Mouse (Mus musculus): ENCODE measurements around the gene Mllt10. TPM values are rescaled to one million over a fixed set of nuclear protein-coding genes. Genes with fewer than 3 reads are reported as not detected.

Mllt10 gene
- total and polyA plus RNA-seq, 2 experiments from 2014 or later: 27.4 to 31.3 TPM

- H3K9ac ChIP-seq: peak within 1 kb of the TSS; percentile 97
- no peaks in the 10 kb centered on the region for H3K9me3 ChIP-seq (ENCODE audit: low read length)
- peaks cover 10% of the 10 kb centered on the region for H3K4me1 ChIP-seq (ENCODE audit: insufficient read depth)
- no peaks in the 10 kb centered on the region for H3K36me3 ChIP-seq (ENCODE audit: insufficient read depth)
- DNase-seq (peak; percentile 82), ATAC-seq (peak; percentile 15)
- no peaks in the 10 kb centered on the region for H3K27me3 ChIP-seq (ENCODE audit: insufficient read depth, low read length)
- H3K4me3 ChIP-seq (ENCODE audit: low read depth, low read length): peak within 1 kb of the TSS; percentile 77
- peak within 1 kb of the TSS; percentile 83 for H3K4me2 ChIP-seq (ENCODE audit: low read depth)
- H3K27ac ChIP-seq (ENCODE audit: low read depth, low read length): peak within 1 kb of the TSS; percentile 96
- under 1% methylated on average over 17 of the region's 17 CpGs for WGBS
- no peak for TF ChIP-seq CTCF (IDR thresholded peaks at IDR 0.05; ENCODE audit: low read depth)
Observed at GRCm38 (mm10) chr2:18048453-18049075, 6.5 kb upstream of the Mllt10 start, which contains the start of gene Skida1. Skida1 (minus strand) TSS chr2:18049051.

GRCm38 (mm10) chr2:18049279-18049821 is 5.7 kb upstream of the Mllt10 start:
- H3K4me1 ChIP-seq (ENCODE audit: insufficient read depth): peaks cover 10% of the 10 kb centered on the region
- H3K27me3 ChIP-seq (ENCODE audit: insufficient read depth, low read length): no peaks in the 10 kb centered on the region
- WGBS: 10% methylated on average over 11 of the region's 11 CpGs
- H3K9ac ChIP-seq: peak overlapping the region; percentile 97
- H3K4me2 ChIP-seq (ENCODE audit: low read depth): peak overlapping the region; percentile 83
- no peak for TF ChIP-seq CTCF (IDR thresholded peaks at IDR 0.05; ENCODE audit: low read depth)
- no peaks in the 10 kb centered on the region for H3K9me3 ChIP-seq (ENCODE audit: low read length)
- DNase-seq (peak; percentile 62), ATAC-seq (no peak)
- peak overlapping the region; percentile 77 for H3K4me3 ChIP-seq (ENCODE audit: low read depth, low read length)
- no peaks in the 10 kb centered on the region for H3K36me3 ChIP-seq (ENCODE audit: insufficient read depth)
- peak overlapping the region; percentile 96 for H3K27ac ChIP-seq (ENCODE audit: low read depth, low read length)

GRCm38 (mm10) chr2:18050018-18050417 is 5.0 kb upstream of the Mllt10 start:
- H3K4me3 ChIP-seq (ENCODE audit: low read depth, low read length): peak overlapping the region; percentile 77
- DNase-seq: no peak

GRCm38 (mm10) chr2:18050541-18050985 is 4.5 kb upstream of the Mllt10 start:
- H3K27ac ChIP-seq (ENCODE audit: low read depth, low read length): no peak overlapping the region
- no peaks in the 10 kb centered on the region for H3K9me3 ChIP-seq (ENCODE audit: low read length)
- peak overlapping the region; percentile 83 for H3K4me2 ChIP-seq (ENCODE audit: low read depth)
- peaks cover 10% of the 10 kb centered on the region for H3K4me1 ChIP-seq (ENCODE audit: insufficient read depth)
- WGBS: 12% methylated on average over 10 of the region's 10 CpGs
- H3K9ac ChIP-seq: peak overlapping the region; percentile 26; the same call in 1 of the 2 replicates
- TF ChIP-seq CTCF (IDR thresholded peaks at IDR 0.05; ENCODE audit: low read depth): no peak
- no peaks in the 10 kb centered on the region for H3K36me3 ChIP-seq (ENCODE audit: insufficient read depth)
- DNase-seq (peak; percentile 73), ATAC-seq (no peak)
- H3K4me3 ChIP-seq (ENCODE audit: low read depth, low read length): peak overlapping the region; percentile 7
- no peaks in the 10 kb centered on the region for H3K27me3 ChIP-seq (ENCODE audit: insufficient read depth, low read length)

More at GRCm38 (mm10) chr2:18050018-18050417, 5.0 kb upstream of the Mllt10 start:
- Histone ChIP-seq H3K4me2 (ENCODE audit: low read depth) (peak overlapping the region; percentile 83), H3K4me1 (ENCODE audit: insufficient read depth) (peaks cover 10% of the 10 kb centered on the region), H3K9ac (0 out of 2 replicates have a peak overlapping the region, but pooled peaks have one; percentile 97), H3K36me3 (ENCODE audit: insufficient read depth) (no peaks in the 10 kb centered on the region), H3K9me3 (ENCODE audit: low read length) (no peaks in the 10 kb centered on the region), H3K27me3 (ENCODE audit: insufficient read depth, low read length) (no peaks in the 10 kb centered on the region), H3K27ac (ENCODE audit: low read depth, low read length) (peak overlapping the region; percentile 96; the same call in 1 of the 2 replicates)
- TF ChIP-seq CTCF (IDR thresholded peaks at IDR 0.05; ENCODE audit: low read depth): no peak
- WGBS: 16% methylated on average over 2 of the region's 2 CpGs
- ATAC-seq: no peak

- Histone ChIP-seq H3K9ac (peak overlapping the region; percentile 26; the same call in 1 of the 2 replicates), H3K27me3 (ENCODE audit: insufficient read depth, low read length) (no peaks in the 10 kb centered on the region), H3K4me1 (ENCODE audit: insufficient read depth) (peaks cover 10% of the 10 kb centered on the region), H3K4me2 (ENCODE audit: low read depth) (peak overlapping the region; percentile 83), H3K9me3 (ENCODE audit: low read length) (no peaks in the 10 kb centered on the region), H3K27ac (ENCODE audit: low read depth, low read length) (no peak overlapping the region), H3K4me3 (ENCODE audit: low read depth, low read length) (peak overlapping the region; percentile 7), H3K36me3 (ENCODE audit: insufficient read depth) (no peaks in the 10 kb centered on the region)
- no peak for TF ChIP-seq CTCF (IDR thresholded peaks at IDR 0.05; ENCODE audit: low read depth)
- WGBS: 24% methylated on average over 11 of the region's 11 CpGs
- no peak for ATAC-seq
- peak; percentile 49 for DNase-seq
Observed at GRCm38 (mm10) chr2:18051026-18051830, 3.8 kb upstream of the Mllt10 start.

- H3K4me3 ChIP-seq (ENCODE audit: low read depth, low read length): no peak overlapping the region
- no peak for TF ChIP-seq CTCF (IDR thresholded peaks at IDR 0.05; ENCODE audit: low read depth)
- H3K4me2 ChIP-seq (ENCODE audit: low read depth): no peak overlapping the region
- no peak overlapping the region for H3K27ac ChIP-seq (ENCODE audit: low read depth, low read length)
- no peak overlapping the region for H3K9ac ChIP-seq
- ATAC-seq: no peak
- no peaks in the 10 kb centered on the region for H3K36me3 ChIP-seq (ENCODE audit: insufficient read depth)
- H3K4me1 ChIP-seq (ENCODE audit: insufficient read depth): peaks cover 10% of the 10 kb centered on the region
- no peaks in the 10 kb centered on the region for H3K9me3 ChIP-seq (ENCODE audit: low read length)
- WGBS: 47% methylated on average over 3 of the region's 3 CpGs
- no peaks in the 10 kb centered on the region for H3K27me3 ChIP-seq (ENCODE audit: insufficient read depth, low read length)
- DNase-seq: no peak
Observed at GRCm38 (mm10) chr2:18051831-18052170, 3.2 kb upstream of the Mllt10 start.
